Mouse (Mus musculus): ENCODE results near the gene Gfy.

DNA sequence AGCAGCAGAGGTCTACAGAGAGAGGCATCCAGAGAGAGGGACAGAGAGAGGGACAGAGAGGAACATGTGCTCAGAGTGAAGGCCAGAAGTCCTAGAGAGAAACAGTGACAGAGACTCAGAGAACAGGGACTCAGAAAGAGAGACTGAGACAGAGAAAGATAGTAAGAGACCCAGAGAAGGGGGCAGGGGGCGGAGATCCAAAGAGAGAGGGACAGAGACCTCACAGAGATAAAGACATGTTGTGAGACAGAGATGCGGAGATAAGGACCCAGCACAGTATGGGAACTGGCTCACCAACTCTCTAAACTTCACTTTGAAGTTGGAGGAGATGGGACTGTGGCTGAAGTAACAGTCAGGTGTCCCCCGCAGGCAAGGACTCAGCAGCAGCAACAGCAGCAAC is 44.0 kb downstream of the Gfy start:
- TF ChIP-seq POLR2A (IDR thresholded peaks at IDR 0.05; ENCODE audit: low read depth, low read length) (no peak), CTCF (IDR thresholded peaks at IDR 0.05; ENCODE audit: borderline replicate concordance, insufficient read depth, low read length) (no peak)
